Mouse (Mus musculus) thymus, adult 2 months (tissue): ENCODE results near the gene Tmem131.

Source experiments
- CTCF ChIP-seq: fragments of 200-500 bp; IDR thresholded peaks from 2 replicates; pipeline ENCODE4 v1.5.1; 2012; ENCODE audit warnings: mild to moderate bottlenecking, control low read depth, low read length, moderate library complexity, borderline replicate concordance; ENCODE audit not compliant: control insufficient read depth, poor library complexity, insufficient read depth; ENCODE audit errors: extremely low read depth
- POLR2A ChIP-seq: fragments of 200-500 bp; IDR thresholded peaks from 2 replicates; pipeline ENCODE4 v1.6.1; 2012; ENCODE audit warnings: mild to moderate bottlenecking, low read length, control low read depth, moderate library complexity; ENCODE audit not compliant: control insufficient read depth, poor library complexity, insufficient read depth; ENCODE audit errors: extremely low read depth

GRCm38 (mm10) chr1:36914455-36915199 lies 28.8 kb downstream of the Tmem131 start:
- no peak for TF ChIP-seq CTCF
- no peak for TF ChIP-seq POLR2A
